Mouse (Mus musculus) lung, postnatal 10 days (tissue): ENCODE data around the gene Olfr101.

Experiments used
- DNase-seq: peaks from one replicate; pipeline ENCODE4 v3.0.0; 2021

Olfr101 gene

GRCm38 (mm10) chr17:37304213-37304612 lies at the start of gene Olfr101:
Gene Olfr101, minus strand, starts transcription at chr17:37304313.
- DNase-seq = no peak

DNA sequence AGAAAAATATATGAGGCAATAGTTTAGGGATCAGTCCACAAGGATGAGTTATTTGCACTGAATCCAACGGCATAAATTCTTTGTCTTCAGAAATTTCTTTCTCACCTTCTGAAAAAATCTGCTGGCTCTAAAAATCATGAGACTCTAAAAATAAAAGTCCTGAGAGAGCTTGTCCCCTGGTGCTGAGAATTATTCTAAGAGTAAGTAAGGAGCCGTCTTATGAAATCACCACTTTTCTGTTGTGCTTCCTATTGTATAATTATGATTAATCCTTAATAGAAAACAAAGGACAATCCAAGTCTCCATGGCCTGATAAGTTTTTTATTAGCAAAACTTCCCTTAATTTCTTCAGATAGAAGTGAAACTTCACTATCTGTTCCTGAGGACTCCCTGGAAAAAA lies 35.5 kb upstream of the Olfr101 start, which contains the start of gene Olfr103:
Olfr103 (minus strand) TSS at position 101 of the 400 bp plus-strand sequence.
- no peak for DNase-seq

DNA sequence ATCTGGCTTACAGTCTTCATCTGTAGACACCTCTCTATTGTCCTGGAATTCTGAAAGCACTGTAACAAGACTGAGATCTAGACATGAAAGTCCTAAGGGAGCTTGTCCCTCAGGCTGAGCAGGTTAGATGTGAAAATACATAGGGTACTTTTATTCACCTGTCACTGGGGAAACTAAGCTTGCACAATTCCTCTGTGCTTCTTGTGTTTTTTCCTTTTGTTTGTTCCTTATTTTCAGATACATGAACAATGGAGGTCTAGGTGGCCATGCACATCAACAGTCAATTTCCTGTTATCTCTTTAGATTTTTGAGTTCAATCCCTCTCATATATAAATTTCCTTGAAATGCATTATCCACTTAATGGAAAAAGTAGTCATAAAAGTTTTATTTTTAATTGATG lies 12.8 kb upstream of the Olfr101 start, which contains the start of gene Olfr102:
Olfr102 (minus strand) TSS at position 101 of the 400 bp plus-strand sequence.
- no peak for DNase-seq

- no peak for DNase-seq
Observed at GRCm38 (mm10) chr17:37310146-37310699, 6.1 kb upstream of the Olfr101 start.

- DNase-seq = no peak
Observed at GRCm38 (mm10) chr17:37308483-37308882, 4.4 kb upstream of the Olfr101 start.

DNA sequence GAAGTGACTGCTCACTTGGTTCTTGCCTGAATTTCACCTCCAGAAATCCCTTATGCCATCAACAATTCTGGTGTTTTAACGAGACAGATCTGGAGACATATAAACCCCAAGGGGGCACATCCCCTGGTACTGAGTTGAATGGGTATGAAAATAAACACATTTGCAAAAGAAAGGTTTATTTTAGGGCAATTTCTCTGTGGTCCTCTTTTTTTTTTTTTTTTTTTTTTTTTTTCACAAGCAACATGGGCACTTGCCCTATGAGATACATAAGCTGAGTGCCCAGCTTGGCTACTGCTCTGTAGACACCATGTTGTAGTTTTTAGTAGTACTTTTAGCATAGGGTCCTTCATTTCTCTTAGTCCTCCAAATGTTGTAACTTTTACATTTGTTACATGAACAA lies 20.8 kb downstream of the Olfr101 start, which contains the start of gene Olfr99:
Olfr99 (minus strand) TSS at position 101 of the 400 bp plus-strand sequence.
- DNase-seq = no peak

DNA sequence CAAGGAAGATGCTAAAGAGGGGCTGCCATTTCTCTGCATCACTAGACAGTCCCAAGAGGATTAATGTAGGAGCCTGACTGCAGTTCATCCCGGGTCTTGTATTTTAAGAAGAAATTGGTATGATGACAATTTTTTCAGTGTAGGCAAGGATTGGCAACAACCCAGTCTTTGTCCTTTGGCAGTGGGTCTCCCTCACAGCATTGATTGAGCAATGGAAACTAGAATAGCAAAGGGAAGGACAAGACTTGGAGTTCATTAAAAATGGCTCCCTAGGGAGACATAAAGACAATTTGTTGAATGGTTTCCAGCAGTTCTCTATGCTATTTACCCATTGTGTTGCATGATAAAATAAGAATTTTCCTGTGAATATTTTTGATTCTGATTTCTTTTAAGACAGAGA lies 23.8 kb downstream of the Olfr101 start:
- no peak for DNase-seq

GRCm38 (mm10) chr17:37276573-37276972 lies 27.5 kb downstream of the Olfr101 start:
- DNase-seq = no peak

DNA sequence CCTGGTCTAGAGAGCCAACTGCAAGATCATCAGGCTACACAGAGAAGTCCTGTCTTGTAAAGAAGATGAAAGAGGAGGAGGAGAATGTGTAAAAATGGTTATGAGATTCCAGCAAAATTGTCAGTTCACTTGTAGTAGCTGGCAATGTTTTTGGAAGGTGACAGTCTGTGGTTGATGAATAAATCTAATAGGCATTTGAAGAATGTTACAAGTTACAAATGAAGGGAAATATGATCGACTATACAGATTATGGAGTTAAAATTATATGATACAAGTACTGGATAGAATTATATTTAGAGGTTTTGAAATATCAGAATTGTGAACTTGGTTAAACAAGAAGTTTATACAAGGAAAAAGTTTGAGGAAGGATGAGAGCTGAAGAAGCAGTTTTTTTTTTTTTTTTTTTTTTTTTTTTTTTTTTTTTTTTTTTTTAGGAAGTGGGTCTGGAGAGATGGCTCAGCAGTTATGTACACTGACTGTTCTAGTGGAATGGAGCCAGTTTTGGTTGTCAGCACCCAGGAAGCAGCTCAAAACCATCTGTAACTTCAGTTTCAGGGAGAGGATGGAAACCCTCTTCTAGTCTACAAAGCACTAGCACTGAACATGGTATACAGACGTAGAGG lies 28.4 kb downstream of the Olfr101 start:
- DNase-seq = no peak

- DNase-seq = peak; percentile 60
Observed at GRCm38 (mm10) chr17:37270702-37271092, 33.4 kb downstream of the Olfr101 start.

DNA sequence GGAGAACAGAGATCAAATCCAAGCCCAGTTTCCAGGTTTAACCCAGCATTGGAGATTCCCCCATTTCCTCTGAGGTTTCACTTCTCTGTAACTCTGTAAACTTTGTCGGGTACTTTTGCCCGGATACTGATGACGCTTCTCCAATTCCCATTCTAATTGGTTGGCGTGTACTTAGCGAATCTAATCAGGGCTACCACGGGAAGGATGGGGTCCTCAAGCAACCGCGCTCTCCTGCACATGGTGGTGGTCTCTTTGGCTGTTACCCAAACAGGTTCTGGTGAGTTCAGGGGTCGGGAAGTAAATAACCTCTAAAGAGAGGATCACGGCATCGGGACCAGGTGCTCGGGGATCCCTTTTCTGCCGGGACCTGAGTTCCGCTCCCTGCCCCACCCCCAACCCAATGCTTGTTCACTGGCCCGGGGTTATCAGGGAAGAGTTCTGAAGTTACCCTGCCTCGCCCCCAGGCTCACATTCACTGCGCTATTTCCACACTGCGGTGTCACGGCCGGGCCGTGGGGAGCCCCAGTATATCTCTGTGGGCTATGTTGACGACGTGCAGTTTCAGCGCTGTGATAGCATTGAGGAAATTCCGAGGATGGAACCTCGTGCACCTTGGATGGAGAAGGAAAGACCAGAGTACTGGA lies 33.9 kb downstream of the Olfr101 start, which contains the start of gene H2-M3:
H2-M3 (plus strand) TSS at position 163 of the 644 bp plus-strand sequence.
- peak; percentile 94 for DNase-seq

- no peak for DNase-seq
Observed at GRCm38 (mm10) chr17:37263626-37264025, 40.5 kb downstream of the Olfr101 start, which contains the start of gene Olfr98. Gene Olfr98, minus strand, starts transcription at chr17:37263749.

DNA sequence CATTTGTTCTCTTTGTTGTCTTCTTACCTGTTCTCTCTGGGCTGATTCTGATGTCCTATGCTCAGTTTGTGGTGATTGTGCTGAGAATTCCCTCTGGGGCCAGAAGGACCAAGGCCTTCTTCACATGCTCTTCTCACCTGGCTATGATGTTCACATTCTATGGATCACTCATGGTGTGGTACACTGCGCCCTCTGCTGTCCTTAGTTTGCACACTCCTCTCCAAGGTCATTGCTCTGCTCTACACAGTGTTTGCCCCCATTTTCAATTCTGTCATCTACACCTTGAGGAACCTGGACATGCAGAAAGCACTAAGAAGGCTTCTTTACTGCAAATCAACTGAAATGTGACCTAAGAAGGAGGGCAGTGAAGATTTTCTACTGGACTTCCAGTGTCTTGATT lies 53.6 kb downstream of the Olfr101 start:
- no peak for DNase-seq

GRCm38 (mm10) chr17:37249460-37249859 lies 54.7 kb downstream of the Olfr101 start:
- DNase-seq = no peak
